Mouse (Mus musculus): Measurements from ENCODE around the gene Cdc73. TPM values are rescaled to one million over a fixed set of nuclear protein-coding genes. Genes with fewer than 3 reads are reported as not detected.

Cdc73 gene
- polyA plus RNA-seq (2016; fragmentation: Nextera tagmentation; extraction: Ambion mirVana) = 38.4 and 39.0 TPM in 2 replicates

GRCm38 (mm10) chr1:143702741-143703262 lies at the start of gene Cdc73:
TSS of gene Cdc73 (minus strand) at chr1:143702893.
- ATAC-seq (ENCODE audit: low FRiP score) = peak; percentile 99
- Histone ChIP-seq H3K4me3 (peak within 1 kb of the TSS; percentile 76), H3K9me3 (replicated peaks) (no peaks in the 10 kb centered on the region), H3K9ac (peak within 1 kb of the TSS; percentile 86), H3K27ac (peak within 1 kb of the TSS; percentile 95), H3K4me1 (peaks cover 8% of the 10 kb centered on the region), H3K27me3 (no peaks in the 10 kb centered on the region), H3K36me3 (peaks cover 5% of the 10 kb centered on the region), H3K4me2 (replicated peaks) (peak within 1 kb of the TSS; percentile 81)
- WGBS = under 1% methylated on average over 65 of the region's 74 CpGs

GRCm38 (mm10) chr1:143745871-143746270 lies 43.2 kb upstream of the Cdc73 start:
- no peaks in the 10 kb centered on the region for H3K9me3 ChIP-seq (replicated peaks)
- no peak for ATAC-seq (ENCODE audit: low FRiP score)
- 86% methylated on average over 10 of the region's 10 CpGs for WGBS

GRCm38 (mm10) chr1:143742186-143742585 lies 39.5 kb upstream of the Cdc73 start:
- H3K27ac ChIP-seq = no peak overlapping the region
- H3K9ac ChIP-seq = no peak overlapping the region
- 51% methylated on average over 6 of the region's 6 CpGs for WGBS
- H3K36me3 ChIP-seq = peaks cover 30% of the 10 kb centered on the region
- peaks cover 9% of the 10 kb centered on the region for H3K4me1 ChIP-seq
- no peak overlapping the region for H3K4me2 ChIP-seq (replicated peaks)
- ATAC-seq (ENCODE audit: low FRiP score) = no peak
- no peaks in the 10 kb centered on the region for H3K27me3 ChIP-seq
- no peak overlapping the region for H3K4me3 ChIP-seq
- no peaks in the 10 kb centered on the region for H3K9me3 ChIP-seq (replicated peaks)

More at GRCm38 (mm10) chr1:143745871-143746270, 43.2 kb upstream of the Cdc73 start:
- Histone ChIP-seq H3K4me1 (peaks cover 6% of the 10 kb centered on the region), H3K27me3 (no peaks in the 10 kb centered on the region), H3K27ac (no peak overlapping the region), H3K4me3 (no peak overlapping the region), H3K9ac (no peak overlapping the region), H3K36me3 (peaks cover 39% of the 10 kb centered on the region), H3K4me2 (replicated peaks) (no peak overlapping the region)

GRCm38 (mm10) chr1:143741331-143741730 lies 38.6 kb upstream of the Cdc73 start:
- Histone ChIP-seq H3K27me3 (no peaks in the 10 kb centered on the region), H3K9ac (no peak overlapping the region), H3K27ac (no peak overlapping the region), H3K4me1 (peaks cover 9% of the 10 kb centered on the region), H3K36me3 (peaks cover 23% of the 10 kb centered on the region), H3K9me3 (replicated peaks) (no peaks in the 10 kb centered on the region), H3K4me3 (no peak overlapping the region), H3K4me2 (replicated peaks) (no peak overlapping the region)
- ATAC-seq (ENCODE audit: low FRiP score) = no peak
- 91% methylated on average over 5 of the region's 5 CpGs for WGBS

- H3K27me3 ChIP-seq = no peaks in the 10 kb centered on the region
- no peak for ATAC-seq (ENCODE audit: low FRiP score)
- 93% methylated on average over 10 of the region's 10 CpGs for WGBS
- peaks cover 17% of the 10 kb centered on the region for H3K36me3 ChIP-seq
- H3K4me3 ChIP-seq = no peak overlapping the region
- H3K27ac ChIP-seq = no peak overlapping the region
- H3K9ac ChIP-seq = no peak overlapping the region
- 0 out of 2 replicates have a peak overlapping the region, but pooled peaks have one; percentile 60 for H3K4me2 ChIP-seq (replicated peaks)
- H3K4me1 ChIP-seq = peaks cover 9% of the 10 kb centered on the region
- H3K9me3 ChIP-seq (replicated peaks) = no peaks in the 10 kb centered on the region
Measured at GRCm38 (mm10) chr1:143740581-143740980, 37.9 kb upstream of the Cdc73 start.

GRCm38 (mm10) chr1:143739361-143740350 lies 37.0 kb upstream of the Cdc73 start:
- peak; percentile 91 for ATAC-seq (ENCODE audit: low FRiP score)
- H3K9ac ChIP-seq = peak overlapping the region; percentile 89
- H3K27ac ChIP-seq = peak overlapping the region; percentile 90
- peak overlapping the region; percentile 60 for H3K4me2 ChIP-seq (replicated peaks)
- H3K36me3 ChIP-seq = peaks cover 10% of the 10 kb centered on the region
- peaks cover 9% of the 10 kb centered on the region for H3K4me1 ChIP-seq
- peak overlapping the region; percentile 74 for H3K4me3 ChIP-seq
- no peaks in the 10 kb centered on the region for H3K27me3 ChIP-seq
- no peaks in the 10 kb centered on the region for H3K9me3 ChIP-seq (replicated peaks)
- WGBS = under 1% methylated on average over 68 of the region's 71 CpGs

- Histone ChIP-seq H3K4me2 (replicated peaks) (peak overlapping the region; percentile 60), H3K27ac (peak overlapping the region; percentile 90; the same call in 1 of the 2 replicates)
Measured at GRCm38 (mm10) chr1:143738811-143739210, 36.1 kb upstream of the Cdc73 start.

GRCm38 (mm10) chr1:143733914-143734410 lies 31.3 kb upstream of the Cdc73 start:
- H3K36me3 ChIP-seq = no peaks in the 10 kb centered on the region
- no peak overlapping the region for H3K4me2 ChIP-seq (replicated peaks)

More at GRCm38 (mm10) chr1:143738811-143739210, 36.1 kb upstream of the Cdc73 start:
- Histone ChIP-seq H3K27me3 (no peaks in the 10 kb centered on the region), H3K36me3 (peaks cover 10% of the 10 kb centered on the region), H3K9me3 (replicated peaks) (no peaks in the 10 kb centered on the region), H3K4me1 (peaks cover 9% of the 10 kb centered on the region), H3K9ac (peak overlapping the region; percentile 89), H3K4me3 (peak overlapping the region; percentile 74)
- peak; percentile 27 for ATAC-seq (ENCODE audit: low FRiP score)
- 29% methylated on average over 11 of the region's 11 CpGs for WGBS

GRCm38 (mm10) chr1:143731691-143732090 lies 29.0 kb upstream of the Cdc73 start:
- no peaks in the 10 kb centered on the region for H3K27me3 ChIP-seq
- no peak overlapping the region for H3K4me2 ChIP-seq (replicated peaks)
- no peaks in the 10 kb centered on the region for H3K9me3 ChIP-seq (replicated peaks)
- H3K4me3 ChIP-seq = no peak overlapping the region
- 31% methylated on average over 4 of the region's 4 CpGs for WGBS
- H3K4me1 ChIP-seq = no peaks in the 10 kb centered on the region
- ATAC-seq (ENCODE audit: low FRiP score) = no peak
- H3K36me3 ChIP-seq = no peaks in the 10 kb centered on the region
- H3K27ac ChIP-seq = no peak overlapping the region
- no peak overlapping the region for H3K9ac ChIP-seq

More at GRCm38 (mm10) chr1:143733914-143734410, 31.3 kb upstream of the Cdc73 start:
- Histone ChIP-seq H3K27me3 (no peaks in the 10 kb centered on the region), H3K27ac (no peak overlapping the region), H3K9me3 (replicated peaks) (no peaks in the 10 kb centered on the region), H3K4me3 (no peak overlapping the region), H3K4me1 (no peaks in the 10 kb centered on the region), H3K9ac (no peak overlapping the region)
- 69% methylated on average over 5 of the region's 5 CpGs for WGBS
- no peak for ATAC-seq (ENCODE audit: low FRiP score)

GRCm38 (mm10) chr1:143730899-143731298 lies 28.2 kb upstream of the Cdc73 start:
- no peaks in the 10 kb centered on the region for H3K9me3 ChIP-seq (replicated peaks)
- WGBS = 84% methylated on average over 2 of the region's 2 CpGs
- H3K27me3 ChIP-seq = no peaks in the 10 kb centered on the region
- no peak overlapping the region for H3K9ac ChIP-seq
- no peak for ATAC-seq (ENCODE audit: low FRiP score)
- no peaks in the 10 kb centered on the region for H3K4me1 ChIP-seq
- H3K4me2 ChIP-seq (replicated peaks) = no peak overlapping the region
- H3K4me3 ChIP-seq = no peak overlapping the region
- no peak overlapping the region for H3K27ac ChIP-seq
- no peaks in the 10 kb centered on the region for H3K36me3 ChIP-seq

GRCm38 (mm10) chr1:143727701-143728445 lies 25.2 kb upstream of the Cdc73 start:
- H3K9ac ChIP-seq = no peak overlapping the region
- H3K27ac ChIP-seq = no peak overlapping the region
- H3K4me1 ChIP-seq = no peaks in the 10 kb centered on the region
- no peak overlapping the region for H3K4me3 ChIP-seq
- no peak overlapping the region for H3K4me2 ChIP-seq (replicated peaks)
- no peak for ATAC-seq (ENCODE audit: low FRiP score)
- H3K36me3 ChIP-seq = no peaks in the 10 kb centered on the region
- WGBS = 83% methylated on average over 9 of the region's 9 CpGs
- H3K9me3 ChIP-seq (replicated peaks) = no peaks in the 10 kb centered on the region
- H3K27me3 ChIP-seq = no peaks in the 10 kb centered on the region

All from hindbrain, embryonic 12.5 days (tissue).